Mouse (Mus musculus) cerebellum, postnatal 10 days (tissue): ENCODE measurements around the gene Aif1.
"Not testable (repeated sequence)": the region's sequence is repeated elsewhere in the genome, so short reads cannot be mapped to it uniquely, and the experiment has no call there.

Experiments used
- DNase-seq, 2 experiments: peaks; one replicate each; pipeline ENCODE4 v3.0.0; 2021; ENCODE audit warnings: mixed read lengths in 2 of 2

Aif1 gene

DNA sequence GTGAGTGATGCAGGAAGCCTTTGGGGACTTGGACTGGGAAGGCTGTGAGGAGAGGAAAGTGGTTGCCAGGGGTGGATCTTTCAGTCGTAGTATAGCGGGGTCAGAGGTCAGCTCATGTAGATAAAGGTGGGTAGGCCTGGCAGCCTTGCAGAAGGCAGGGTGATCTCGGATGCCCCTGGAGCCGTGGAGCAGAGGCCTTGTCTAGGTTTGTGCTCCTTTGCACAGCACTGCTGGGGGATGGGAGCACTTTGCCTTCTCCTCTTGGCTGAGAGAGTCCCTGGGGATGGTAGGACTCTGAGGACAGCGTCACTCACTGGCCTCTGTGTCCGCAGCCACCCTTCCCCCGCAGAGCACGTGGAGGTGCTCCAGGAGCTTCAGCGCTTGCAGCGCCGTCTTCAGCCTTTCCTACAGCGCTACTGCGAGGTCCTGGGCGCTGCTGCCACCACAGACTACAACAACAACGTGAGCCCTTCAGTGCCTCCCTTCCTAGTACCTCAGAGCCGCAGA, 35.3 kb downstream of the Aif1 start:
- no peak for DNase-seq

DNA sequence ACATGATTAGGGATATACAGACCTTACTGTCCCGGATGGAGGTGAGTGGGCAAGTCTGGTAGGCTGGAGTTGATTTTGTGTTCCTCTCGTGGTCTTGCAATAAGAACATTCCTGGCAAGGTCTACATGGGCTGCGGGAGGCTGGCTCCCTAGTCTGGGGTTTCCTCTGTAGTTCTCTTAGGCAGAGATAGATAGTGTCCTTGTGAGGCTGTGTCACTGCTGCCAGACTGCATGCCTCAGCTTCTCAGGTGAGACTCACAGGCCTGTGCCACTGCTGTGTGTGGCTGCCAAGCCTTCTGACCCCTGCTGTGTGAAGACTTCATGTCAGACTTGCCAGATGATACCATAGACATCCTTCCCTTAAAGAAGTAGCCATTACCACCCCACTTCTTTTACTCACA, 36.6 kb downstream of the Aif1 start:
- DNase-seq: no peak

DNA sequence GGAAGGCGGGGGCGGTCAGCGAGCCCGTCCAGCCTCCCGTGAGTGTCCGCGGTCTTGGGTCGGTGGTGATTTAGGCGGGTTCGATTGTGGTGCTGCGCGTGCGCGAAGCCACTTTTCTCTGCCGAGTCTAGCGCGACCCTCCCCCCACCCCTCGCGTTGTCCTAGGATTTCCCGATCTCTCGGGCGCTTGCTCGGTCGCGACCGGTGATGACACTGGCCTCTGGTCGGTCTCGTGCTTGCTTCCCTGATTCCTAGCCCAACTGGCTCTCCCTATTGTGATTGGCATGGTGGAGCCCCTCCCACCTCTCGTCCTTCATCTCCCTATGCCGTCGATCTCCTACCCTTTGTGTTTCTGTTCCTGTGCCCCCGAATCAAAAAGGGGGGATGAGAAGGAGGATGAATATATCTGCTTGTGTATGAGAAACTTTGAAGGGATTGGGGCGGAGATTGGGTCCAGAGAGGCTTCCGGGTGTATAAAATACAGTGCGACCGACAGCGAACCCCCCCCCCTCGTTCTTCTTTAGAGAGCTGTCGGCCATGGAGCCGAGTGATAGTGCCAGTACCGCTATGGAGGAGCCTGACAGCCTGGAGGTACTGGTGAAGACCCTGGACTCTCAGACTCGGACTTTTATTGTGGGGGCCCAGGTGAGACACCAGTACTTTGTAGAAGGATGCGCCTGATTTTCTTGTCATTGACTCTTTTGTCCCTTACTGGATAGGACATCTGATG, 40.1 kb downstream of the Aif1 start:
- DNase-seq: no peak

DNA sequence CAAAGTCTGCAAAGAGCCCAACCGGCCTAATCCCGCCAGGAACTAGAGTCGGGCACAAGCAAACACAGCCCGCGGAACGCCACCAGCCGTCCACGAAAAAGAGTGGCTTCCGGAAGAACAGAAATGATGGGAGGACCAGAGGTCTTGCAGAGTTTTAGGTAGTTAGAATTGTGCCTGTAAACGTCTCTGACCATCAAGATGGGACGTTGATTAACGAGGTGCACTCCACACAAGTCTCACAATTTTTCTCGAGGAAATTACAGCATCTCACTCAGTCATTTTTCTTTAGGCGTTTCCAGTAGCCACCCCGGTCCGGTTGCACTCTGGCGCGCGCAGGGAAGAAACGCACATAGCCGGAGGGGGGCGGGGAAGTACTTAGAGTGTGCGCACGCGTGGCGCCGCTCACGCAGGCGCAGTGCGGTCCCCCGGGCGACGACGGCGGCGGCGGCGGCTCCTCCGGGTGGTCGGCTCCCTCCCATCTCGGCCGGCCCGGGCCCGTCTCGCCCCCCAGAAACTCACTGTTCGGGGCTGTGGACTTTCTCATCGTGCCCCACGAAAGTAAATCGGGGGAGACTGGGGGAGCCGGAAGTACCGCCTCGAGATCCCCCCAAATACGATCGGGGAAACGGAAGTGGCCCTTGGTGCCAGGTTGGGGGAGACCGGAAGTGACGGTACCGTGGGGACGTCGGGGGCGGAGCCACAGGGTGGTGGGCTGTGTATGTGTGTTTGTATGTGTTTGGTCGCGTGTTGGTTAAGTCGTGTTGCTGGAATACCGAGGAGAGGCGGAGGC, 40.9 kb downstream of the Aif1 start, which contains the start of gene Bag6:
Gene Bag6, plus strand, starts transcription at position 378 of the 790 bp plus-strand sequence.
- DNase-seq: peak; percentile 98 to 99

DNA sequence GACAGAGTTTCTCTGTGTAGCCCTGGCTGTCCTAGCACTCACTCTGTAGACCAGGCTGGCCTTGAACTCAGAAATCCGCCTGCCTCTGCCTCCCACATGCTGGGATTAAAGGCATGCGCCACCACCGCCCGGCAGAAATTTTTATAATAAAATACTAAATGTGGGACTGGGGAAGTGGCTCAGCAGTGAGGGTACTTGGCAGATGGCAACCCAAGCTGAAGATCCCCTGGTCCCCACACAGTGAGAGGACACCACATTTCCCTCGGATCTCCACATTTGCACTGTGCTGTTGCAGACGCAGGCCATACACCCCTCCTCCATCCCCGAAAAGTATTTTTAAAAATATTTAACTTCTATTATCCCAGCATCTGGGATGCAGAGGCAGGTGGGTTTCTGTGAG, 42.4 kb downstream of the Aif1 start:
- no peak for DNase-seq

DNA sequence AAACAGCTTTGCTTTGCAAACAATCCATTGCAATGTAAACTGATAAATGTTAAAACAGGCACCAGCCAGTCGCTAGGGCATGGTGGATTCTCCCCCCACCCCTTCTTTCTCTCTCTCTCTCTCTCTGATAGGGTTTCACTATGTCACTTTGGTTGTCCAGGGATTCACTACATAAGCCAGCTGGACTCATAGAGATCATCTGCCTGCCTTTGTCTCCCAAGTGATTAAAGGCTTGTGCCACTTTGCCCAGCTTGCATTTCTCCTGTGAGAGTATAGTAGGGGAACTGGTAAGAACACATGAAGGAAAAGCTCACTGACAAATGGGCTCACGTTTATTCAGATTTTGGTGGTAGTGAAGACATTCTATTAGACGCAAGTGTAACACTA, 43.7 kb downstream of the Aif1 start:
- DNase-seq: no peak

DNA sequence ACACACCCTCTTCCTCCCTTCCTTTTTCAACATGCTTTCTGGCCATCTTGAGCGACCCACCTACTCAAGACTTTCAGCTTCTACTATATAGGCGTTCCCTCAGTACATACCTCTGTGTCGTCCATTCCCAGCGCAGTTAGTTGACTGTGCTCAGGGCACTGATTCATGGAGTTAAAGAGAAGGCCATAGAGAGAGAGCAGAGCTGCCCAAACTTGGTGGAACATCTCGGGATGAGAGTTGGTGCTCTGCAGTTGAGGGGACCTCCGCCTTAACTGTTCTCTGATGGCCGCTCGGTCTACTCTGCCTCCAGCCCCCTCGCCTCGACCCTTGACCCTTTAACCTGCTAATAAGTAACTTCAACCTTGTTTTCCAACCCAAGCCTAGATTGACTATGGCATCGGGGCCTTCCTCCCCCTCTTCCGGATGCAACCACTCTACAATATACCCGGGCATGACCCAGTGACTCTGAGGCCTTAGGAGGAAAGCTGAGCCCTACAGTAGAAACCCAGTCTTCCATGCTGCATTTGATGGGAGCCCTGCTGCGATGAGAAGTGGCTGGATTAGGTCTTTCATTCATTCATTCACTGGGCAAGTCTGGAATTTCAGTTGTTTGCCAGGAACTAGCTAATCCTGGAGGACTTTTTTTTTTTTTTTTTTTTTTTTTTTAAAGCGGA, 44.2 kb downstream of the Aif1 start, which contains the start of gene Apom:
Gene Apom, minus strand, starts transcription at position 551 of the 674 bp plus-strand sequence.
- DNase-seq: no peak

DNA sequence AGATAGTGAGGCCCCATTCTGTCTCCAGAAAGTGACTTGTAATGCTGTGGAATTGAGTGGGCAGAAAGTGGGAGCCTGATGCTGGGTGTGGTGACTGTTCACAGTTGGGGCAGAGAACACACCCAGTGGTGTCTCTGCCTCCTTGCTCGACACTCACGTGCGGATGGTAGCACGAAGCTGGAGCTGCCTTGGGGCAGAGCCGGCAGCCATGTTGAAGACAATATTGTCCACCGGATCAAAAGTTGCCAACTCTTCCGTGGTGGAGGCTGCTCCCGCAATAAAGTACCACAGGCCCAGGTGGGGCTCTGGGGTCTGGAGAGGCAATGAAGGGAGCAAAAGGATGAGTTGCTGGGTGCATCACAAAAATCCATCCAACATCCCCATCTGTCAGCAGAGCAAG, 44.8 kb downstream of the Aif1 start:
- DNase-seq: no peak

DNA sequence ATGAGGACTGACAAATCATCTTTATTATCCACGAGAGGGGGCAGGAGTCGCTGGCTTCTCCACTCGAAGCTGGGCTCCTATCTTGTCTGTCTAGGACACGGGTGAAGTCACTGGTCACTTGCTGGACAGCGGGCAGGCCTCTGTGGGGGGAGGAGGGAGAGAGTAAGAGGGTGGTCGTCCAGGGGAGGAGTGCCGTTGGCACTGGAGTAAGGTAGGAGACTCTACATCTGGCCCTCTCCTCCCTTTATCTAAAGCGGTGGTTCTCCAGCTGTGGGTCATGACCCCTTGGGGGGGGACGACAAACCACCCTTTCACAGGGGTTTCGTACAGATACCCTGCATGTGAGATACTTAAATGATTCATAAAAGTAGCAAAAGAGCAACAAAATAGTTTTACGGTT, 46.9 kb downstream of the Aif1 start:
- no peak for DNase-seq

DNA sequence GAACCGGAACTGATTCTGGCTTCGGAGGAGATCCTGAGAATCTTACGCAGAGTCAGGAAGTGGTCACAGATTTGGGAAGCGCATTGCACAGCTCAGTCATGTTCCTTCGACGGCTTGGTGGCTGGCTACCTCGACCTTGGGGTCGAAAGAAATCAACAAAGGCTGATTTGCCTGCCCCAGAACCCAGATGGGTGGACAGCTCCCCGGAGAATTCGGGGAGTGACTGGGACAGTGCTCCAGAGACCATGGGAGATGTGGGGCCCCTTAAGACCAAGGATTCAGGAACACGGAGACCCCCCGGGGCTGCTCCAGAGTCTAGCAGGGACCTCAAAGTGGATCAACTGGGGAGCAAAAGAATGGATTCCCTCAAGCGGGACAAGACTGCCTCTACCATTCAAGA, 48.9 kb downstream of the Aif1 start:
- DNase-seq: no peak

DNA sequence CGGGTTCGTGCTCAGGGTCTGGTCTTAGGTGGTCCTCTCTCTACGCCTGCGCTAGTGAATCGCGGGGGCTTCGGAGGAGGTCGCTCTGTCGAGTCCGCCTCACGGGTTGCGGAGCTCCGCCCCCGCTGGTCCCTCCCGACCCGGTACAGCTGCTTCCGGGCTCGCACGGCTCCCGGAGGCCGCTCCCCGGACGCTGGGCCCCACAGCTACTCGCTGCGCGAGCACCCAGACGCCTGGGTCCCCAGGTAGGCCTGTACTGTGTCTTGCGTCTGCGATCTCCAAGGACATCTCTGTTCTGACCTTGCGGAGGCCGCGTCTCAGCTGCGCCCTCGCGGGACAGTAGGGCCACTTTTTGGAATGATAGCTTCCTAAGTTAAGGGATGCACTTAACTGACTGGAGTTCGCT, 49.7 kb downstream of the Aif1 start, which contains the start of gene D17H6S53E:
Gene D17H6S53E, plus strand, starts transcription at position 168 of the 406 bp plus-strand sequence.
- DNase-seq: peak; percentile 82 to 84

DNA sequence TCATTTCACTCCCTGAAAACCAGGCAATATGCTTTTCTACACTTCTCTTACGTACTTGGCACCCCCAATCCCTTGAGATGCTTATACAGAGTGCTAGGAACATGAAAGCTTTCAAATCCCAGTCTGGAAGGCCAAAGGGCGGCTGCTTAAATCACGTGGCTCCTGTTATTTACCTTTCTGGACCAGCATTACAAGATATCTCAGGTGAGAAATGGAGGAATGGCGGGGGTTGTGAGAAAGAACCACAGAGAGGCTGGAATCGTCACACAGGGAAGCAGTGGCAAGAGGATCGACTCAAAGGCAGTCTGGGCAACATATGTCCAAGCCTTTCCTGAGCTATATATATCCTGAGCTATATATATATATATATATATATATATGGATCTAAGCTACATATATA, 50.3 kb downstream of the Aif1 start:
- DNase-seq: no peak

DNA sequence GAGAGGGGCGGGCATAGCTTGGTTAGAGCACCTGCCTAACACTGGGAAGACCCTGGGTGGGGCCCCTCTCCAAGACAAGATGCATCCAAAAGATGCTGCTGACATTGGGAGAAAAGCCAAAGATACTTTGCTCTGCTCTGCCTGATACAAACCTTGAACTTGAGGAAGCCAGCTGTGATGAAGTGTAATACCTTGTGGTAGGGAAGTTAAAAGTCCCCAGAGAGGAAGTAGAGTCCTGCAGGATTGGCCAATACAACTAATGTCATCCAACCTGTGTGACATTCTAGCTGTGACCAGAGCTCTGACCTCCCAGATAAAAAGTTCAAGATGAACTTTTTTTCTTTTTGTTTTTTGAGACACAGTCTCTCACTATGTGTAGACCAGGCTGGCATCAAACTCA, 50.8 kb downstream of the Aif1 start:
- DNase-seq: no peak

DNA sequence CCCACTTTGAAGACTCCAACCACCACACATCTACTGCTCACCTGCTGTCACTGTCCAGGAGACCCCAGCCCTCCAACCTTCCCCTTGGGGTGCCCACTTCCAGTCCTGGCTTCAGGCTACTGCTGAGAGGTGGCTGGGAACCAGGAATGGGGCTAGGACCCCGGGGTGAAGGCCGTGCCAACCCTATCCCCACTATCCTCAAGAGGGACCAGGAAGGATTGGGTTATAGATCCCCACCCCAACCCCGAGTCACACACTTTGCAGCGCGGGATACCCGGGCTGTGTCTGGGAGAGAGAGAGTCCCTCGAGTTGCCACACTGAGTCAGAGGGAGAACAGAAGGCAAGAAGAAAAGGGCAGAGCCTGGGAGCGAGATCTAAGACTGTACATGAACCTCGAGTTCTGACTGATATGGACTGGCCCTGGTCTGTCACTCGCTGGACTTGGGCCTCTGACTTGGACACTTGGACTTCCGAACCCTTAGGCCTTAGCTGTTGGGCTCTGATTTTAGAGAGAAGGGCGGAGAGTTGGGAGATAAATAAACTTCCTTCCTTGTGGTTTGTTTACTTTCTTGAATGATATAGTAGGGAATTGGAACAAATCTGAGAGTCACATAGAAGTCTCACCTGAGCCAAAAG, 51.5 kb downstream of the Aif1 start:
- not testable (repeated sequence) for DNase-seq

DNA sequence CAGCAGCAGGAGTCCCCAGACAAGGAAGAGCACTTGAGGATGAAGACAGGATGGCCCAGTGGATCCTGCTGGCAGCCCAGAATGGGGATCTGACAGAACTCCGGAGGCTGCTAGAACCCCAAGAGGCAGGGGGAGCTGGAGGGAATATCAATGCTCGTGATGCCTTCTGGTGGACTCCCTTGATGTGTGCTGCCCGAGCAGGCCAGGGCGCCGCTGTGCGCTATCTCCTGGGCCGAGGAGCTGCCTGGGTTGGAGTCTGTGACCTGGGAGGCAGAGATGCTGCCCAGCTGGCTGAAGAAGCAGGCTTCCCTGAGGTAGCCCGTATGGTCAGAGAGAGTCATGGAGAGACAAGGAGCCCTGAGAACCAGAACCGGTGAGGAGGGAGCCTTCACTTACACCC, 52.6 kb downstream of the Aif1 start:
- not testable (repeated sequence) for DNase-seq

DNA sequence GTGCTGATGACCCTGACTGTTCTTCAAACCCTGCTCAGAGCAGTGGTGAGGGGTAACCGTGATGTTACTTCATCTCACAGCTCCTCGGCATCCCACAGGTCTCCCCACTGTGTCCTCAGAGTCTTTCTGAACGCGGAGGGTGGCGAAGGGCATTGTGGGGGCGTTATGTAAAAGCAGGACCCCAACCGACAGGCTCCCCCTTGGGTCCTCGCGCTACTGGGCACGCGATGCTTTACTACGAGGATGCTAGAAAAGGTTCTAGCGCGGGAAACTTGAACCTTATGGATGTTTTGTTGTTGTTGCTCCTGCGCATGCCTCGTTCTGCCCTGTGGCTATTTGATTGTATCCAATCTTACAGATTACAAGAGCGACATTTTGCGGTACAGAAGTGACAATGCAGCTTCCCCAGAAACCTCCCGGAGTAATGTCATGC, 54.0 kb downstream of the Aif1 start, which contains the start of gene Csnk2b:
Gene Csnk2b, minus strand, starts transcription at position 183 of the 433 bp plus-strand sequence.
- peak; percentile 85 for DNase-seq

DNA sequence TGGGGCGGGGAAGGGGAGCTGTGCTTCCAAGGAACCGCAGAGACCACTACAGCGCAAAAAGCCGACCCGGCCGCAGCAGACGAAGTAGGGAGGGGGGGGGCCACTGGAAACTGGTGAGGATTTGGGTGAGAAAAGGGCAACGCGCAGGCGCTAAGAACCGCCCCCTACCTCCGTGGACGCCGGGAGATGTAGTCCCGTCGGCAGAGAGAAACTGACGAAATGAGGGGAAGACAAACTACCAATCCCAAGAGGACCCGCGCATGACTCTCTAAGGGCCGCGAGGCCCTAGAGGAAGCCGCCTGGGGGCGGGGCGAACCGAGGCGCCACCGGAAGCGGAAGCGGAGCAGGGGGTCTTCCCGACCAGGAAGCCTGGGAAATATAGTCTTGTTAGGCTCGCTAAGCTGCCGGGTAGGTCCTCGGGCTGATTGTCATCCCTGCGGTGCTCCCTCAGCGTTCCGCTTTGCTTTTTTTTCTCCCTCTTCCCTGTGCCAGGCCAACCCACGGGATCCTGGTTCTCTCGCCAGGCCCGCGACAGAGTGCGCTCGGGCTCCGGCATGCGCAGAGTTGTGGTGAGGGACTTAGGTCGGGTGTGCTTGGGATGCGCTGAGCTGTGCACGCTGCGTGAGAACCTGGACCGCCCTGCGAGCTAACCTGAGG, 54.6 kb downstream of the Aif1 start, which contains the start of gene Gpank1:
Gene Gpank1, plus strand, starts transcription at position 313 of the 657 bp plus-strand sequence.
- DNase-seq: peak; percentile 99 to 100
